Mouse (Mus musculus) layer of hippocampus, adult 18-20 months (tissue): Measurements from ENCODE around the gene Acvr2b. TPM values are rescaled to one million over a fixed set of nuclear protein-coding genes. Genes with fewer than 3 reads are reported as not detected.

Source experiments
- DNase-seq, 2 experiments: peaks; one replicate each; pipeline ENCODE4 v3.0.0; 2022; ENCODE audit warnings: low spot score in 2 of 2
- total RNA-seq, 2 experiments: library from RNA; stranded (reverse); gene quantifications; 2 replicates each; pipeline ENCODE4 v1.2.3; 2021

The Acvr2b gene
- total RNA-seq, 2 experiments from 2014 or later = 11.3 to 13.5 TPM

GRCm38 (mm10) chr9:119407884-119408283, 6.0 kb downstream of the Acvr2b start:
- no peak for DNase-seq

DNA sequence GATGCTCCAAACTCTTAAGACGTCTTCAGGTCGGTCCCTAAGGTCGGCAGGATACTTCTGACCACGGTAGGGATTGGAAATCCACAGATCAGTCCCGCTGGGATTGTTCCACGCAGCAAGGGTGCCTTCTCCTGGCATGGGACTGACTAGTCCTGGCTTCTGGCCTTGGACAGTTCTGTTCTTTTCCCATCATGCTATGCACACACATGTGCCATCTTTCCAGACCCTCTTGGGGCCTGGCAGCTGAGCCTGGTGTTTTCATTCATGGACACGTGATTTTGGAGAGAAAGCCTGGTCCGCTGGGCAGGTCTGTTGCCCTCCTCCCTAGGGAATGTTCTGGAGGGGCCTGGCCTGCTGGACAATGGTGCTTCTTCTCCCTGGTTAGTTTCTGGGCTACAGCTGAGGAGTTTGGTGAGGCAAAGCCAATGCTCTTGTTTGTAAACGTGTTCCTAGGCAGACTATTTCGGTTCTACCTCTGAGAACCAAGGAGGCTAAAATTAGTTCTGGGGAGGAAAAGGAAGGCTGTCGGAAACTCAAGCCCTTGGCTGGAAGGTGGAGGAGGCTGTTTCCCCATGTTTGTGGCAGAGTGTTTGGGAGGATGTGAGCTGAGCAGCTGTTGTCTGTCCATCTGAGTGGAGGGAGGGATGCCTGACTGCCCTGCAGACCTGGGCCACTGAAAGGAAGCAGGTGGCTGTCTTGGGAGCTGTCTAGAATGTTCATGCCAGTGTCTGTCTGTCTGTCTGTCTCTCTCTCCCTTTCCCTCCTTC, 7.2 kb downstream of the Acvr2b start:
- DNase-seq = no peak

DNA sequence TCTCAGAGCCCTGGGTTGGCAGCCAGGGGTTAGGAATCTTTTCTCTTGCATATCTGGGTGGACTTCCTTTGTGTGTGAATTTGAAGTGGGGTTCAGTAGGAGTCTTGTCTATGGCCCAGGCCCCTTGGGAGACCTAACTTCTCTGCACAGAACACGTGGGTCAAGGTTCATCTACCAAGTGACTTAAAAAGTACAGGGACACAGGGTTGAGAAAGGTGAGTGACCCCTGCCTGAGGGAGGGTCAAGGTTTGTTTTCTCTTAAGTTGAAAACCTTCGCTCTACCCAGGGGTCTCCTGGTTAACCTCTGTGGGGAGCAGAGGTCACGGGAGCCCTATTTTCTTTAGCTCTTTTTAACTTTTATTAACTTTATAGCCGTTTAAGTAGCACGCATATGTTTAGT, 7.9 kb downstream of the Acvr2b start:
- DNase-seq = no peak

- no peak for DNase-seq
Observed at GRCm38 (mm10) chr9:119418025-119418424, 16.1 kb downstream of the Acvr2b start.

GRCm38 (mm10) chr9:119419852-119420438, 18.0 kb downstream of the Acvr2b start:
- DNase-seq = no peak

GRCm38 (mm10) chr9:119425217-119425975, 23.5 kb downstream of the Acvr2b start:
- DNase-seq = no peak

DNA sequence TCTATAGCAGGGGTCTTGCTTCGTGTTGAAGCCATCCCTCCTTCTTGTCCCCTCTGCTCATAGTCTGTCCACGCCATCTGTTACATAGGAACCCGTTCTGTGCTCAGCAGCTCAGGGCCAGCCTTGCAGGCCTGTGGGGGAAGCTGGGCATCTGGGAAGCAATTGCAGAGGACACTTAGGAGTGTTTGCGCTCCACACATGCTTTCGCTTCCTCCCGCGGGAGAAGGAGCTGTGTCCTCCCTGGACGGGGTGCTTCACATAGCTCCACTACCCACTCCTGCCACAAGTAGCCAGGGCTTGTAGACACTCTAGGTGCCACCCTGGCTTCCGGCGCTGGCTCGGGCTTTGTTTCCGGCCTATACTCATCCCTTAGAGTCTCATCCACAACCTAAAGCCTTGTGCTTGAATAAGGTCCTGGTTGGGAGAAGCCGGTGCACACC, 24.1 kb downstream of the Acvr2b start:
- no peak for DNase-seq

- no peak for DNase-seq
Observed at GRCm38 (mm10) chr9:119426483-119426882, 24.6 kb downstream of the Acvr2b start.

- peak; percentile 56 to 88 for DNase-seq
Observed at GRCm38 (mm10) chr9:119430311-119430710, 28.4 kb downstream of the Acvr2b start.

GRCm38 (mm10) chr9:119435855-119436254, 33.9 kb downstream of the Acvr2b start:
- DNase-seq = no peak

GRCm38 (mm10) chr9:119438065-119438464, 36.1 kb downstream of the Acvr2b start:
- DNase-seq = no peak

DNA sequence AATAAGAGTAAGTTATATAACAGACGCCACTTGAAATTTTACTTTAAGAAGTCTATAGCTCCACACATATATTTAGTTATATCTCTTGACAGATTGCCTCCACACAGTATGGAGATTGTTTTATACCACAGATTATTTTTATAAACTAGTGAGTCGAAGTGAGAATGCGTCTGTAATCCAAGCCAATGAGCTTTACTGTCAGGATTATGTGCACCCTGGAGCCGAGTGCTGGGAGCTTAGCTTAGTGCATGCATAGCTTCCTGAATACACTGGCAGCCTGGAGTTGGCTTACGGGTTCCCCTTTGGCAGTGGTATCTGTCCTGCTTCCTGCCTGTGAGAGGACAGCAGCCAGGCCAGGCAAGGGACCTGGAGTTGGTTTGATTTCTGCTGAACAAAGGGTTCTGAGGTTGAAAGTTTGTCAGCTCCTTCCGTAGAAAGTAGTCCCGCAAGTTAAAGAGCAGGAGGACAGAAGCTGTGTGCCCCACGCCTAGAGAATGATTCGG, 36.6 kb downstream of the Acvr2b start:
- DNase-seq = no peak

DNA sequence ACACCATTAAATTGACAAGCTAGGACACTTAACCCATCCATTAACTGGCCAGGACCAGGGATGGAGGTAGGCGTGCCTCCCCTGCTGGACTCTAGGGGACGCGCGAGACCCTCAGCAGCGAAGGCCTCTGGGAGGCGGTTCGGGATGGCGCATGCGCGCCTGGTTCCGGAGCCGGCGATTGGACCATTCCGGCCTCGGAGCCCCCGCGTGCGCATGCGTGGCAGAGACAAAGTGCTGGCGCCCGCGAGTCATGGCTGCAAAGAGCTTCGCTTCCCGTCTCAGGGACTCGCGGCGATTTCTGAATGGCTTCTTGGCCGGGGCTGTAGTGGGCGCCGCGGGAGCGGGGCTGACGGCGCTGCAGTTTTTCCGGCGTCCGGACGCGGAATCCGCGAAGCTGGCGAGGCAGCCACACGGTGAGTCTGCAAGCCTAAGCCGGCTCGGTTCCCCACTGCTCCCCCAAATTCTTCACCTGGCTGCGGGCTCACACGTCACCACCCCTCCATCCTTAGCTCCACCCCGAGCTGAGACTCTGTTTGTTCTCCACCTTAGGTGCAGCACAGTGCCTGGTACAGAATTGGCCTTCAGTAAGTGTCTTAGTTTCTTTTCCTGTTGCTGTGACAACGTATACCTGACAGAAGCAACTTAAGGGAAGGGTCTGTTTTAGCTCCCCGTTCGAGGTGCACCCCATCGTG, 43.0 kb downstream of the Acvr2b start, which contains the start of gene Exog:
Exog (plus strand) TSS at position 206 of the 692 bp plus-strand sequence.
- peak; percentile 98 to 99 for DNase-seq

DNA sequence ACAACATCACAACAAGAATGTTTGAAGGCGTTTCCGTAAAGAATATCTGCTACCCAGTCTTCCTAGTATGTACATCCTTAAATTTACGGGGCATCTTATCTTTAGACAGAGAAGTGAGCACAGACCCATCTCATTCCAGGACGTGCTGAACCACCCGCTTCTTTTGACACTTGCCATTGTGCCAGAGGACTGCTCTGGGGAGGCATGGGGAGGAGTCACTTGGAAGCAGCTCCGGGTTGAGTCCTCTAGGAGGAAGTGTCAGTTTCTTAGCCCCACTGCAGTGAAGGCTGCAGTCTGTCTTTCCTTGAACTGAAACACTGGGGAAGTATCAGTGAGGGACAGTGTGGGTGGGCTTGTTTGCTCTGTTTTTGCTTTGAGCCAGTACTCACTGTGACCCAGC, 43.8 kb downstream of the Acvr2b start:
- DNase-seq = no peak

DNA sequence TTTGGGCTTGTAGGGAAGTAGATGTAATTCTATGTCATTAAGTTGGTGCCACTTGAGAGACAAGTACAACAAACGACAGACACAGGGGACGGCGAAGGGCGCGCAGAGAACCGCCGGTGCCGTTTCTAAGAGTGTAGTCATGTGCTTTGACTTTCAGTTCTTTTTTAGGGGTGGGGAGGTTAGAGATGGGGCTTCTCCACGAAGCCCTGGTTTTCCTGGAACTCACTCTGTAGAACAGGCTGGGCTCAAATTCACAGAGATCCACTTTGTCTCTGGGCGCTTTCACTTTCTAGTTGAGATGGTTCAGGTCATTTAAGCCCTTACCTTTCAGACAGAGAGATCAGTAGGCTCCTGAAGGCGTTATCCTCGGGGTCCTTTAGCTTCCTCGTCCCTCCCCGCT, 54.0 kb downstream of the Acvr2b start:
- DNase-seq = no peak

DNA sequence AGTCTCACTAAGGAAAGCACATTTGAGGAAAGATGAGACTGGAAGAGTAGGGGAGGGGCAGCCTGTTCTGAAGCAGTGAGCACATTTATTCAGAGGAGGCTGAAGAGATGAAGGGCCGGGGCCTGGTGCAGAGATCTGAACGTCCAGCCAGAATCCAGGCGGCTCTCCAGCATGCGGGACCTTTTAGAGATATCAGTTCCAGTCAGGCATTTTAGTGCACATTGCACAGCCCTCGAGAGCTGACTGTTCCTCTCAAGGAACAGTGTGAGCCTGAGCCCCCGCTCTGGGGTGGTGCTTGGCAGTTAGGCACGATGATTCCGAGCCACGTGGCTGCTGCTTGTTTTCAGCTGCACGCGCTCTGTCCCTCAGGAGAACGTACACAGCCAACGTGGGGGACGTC, 55.2 kb downstream of the Acvr2b start:
- peak in 1 of 2 experiments; percentile 41 for DNase-seq

- peak; percentile 60 to 83 for DNase-seq
Observed at GRCm38 (mm10) chr9:119460410-119460809, 58.5 kb downstream of the Acvr2b start.

DNA sequence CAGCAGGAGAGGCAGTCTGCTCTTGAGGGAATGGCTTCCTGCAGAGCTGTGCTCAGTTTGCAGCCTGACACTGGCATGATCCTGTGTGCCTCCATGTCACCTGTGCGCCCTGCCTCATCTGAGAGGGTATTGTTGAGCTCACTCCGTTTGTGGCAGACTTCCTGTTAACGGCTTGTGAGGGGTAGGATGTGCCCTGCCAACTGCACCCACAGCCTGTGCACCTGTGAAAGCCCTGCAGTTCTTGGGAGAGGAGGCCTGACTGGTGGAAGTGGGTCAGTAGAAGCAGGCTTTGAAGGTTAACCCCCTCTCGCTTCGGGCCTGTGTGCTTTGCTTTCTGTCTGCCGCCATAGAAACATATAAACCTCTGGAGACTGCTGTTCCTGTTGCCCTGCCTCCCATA, 63.1 kb downstream of the Acvr2b start:
- no peak for DNase-seq

DNA sequence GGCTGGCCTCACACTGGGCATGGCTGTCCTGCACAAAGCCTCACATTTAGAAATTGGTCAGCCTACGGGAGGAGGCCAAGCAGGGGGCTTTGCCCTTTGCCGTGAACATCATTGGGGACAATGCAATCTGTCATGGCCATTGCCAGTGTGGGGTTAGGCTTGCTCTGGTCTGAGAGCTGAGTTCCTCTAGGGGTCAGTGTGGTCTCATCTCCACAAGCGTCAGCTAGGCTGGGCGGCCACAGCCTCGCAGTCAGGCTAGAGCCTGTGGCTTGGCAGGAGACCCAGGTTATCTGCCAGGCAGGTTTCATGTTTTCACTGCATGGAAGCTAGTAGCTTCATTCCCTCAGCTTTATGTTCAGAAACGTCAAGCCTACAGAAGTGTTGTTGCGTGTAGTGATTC, 63.7 kb downstream of the Acvr2b start:
- no peak for DNase-seq

GRCm38 (mm10) chr9:119469691-119470353, 67.9 kb downstream of the Acvr2b start:
- DNase-seq = no peak
